ENCODE assay signal across 8 mouse cellular contexts in the genomic region with DNA sequence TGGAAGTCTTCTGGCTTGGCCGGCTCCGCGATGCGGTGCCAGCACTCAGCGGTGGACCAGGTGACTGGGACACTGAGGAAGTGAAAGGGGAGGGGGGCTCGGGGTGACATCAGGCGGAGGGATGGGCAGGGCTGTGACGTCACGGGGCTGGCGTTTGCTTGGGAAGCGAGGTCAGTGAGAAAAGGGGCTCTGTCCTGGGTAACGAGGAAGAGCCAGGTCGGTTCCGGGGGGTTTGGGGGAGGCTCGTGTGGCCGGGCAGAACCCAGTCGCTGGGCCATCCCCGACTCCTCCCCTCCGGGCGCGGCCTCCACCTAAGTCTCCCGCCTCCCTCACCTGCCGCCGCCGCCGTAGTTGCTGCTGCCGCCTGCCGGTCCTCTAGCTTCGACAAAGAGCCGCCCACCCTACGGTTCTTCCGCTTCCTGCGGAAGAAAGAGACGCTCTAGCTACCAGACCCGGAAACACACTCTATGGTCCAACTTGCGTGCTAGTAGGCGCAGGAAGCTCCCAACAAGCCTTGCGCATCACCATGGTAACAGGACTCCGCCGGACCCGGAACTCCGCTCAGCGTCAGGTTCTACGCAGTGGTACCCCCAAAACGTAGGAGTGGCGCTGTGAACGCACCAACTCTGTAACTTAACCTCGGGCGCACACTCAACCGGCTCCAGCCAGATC. TPM values are rescaled to one million over a fixed set of nuclear protein-coding genes. Genes with fewer than 3 reads are reported as not detected.
DNase-seq lines count a peak whose midpoint lies in the region; ATAC-seq and TF ChIP-seq lines count a peak whose summit lies in the region.

A gene (minus strand): TSS at position 414 of the 672 bp plus-strand sequence.

- H3K4me2 ChIP-seq in hindbrain, postnatal 0 days (ENCODE audit: low read depth, low read length): peak within 1 kb of the TSS; percentile 79

- peak within 1 kb of the TSS; percentile 97 for H3K27ac ChIP-seq in gastrocnemius, adult 2 months
- H3K27ac ChIP-seq in hindbrain, postnatal 0 days: peak within 1 kb of the TSS; percentile 97

- DNase-seq in ZHBTc4 (ENCODE audit: low read depth, low spot score): peak; percentile 99
- DNase-seq in gastrocnemius, adult 2 months: peak; percentile 95
- peak; percentile 99 for DNase-seq in hindbrain, postnatal 0 days (ENCODE audit: low spot score)
- DNase-seq in left cerebral cortex, adult 8-10 months (ENCODE audit: low spot score in 2 of 2): peak; percentile 82 to 98
- DNase-seq in right cerebral cortex, postnatal 10 days (ENCODE audit: low spot score in 2 of 2): peak; percentile 96 to 98
- DNase-seq in urinary bladder, postnatal 25 days (ENCODE audit: low spot score): peak; percentile 82

- intact Hi-C loops in gastrocnemius, adult 2 months (cut with DNase I): loop anchor here (2.0 to 10.0 kb wide), 2 partner anchors 51 to 173 kb away; a partner anchor contains a TSS

- no peaks in the 10 kb centered on the region for H3K9me3 ChIP-seq in hindbrain, postnatal 0 days (ENCODE audit: low read length)
- no peaks in the 10 kb centered on the region for H3K9me3 ChIP-seq in megakaryocyte, embryonic 14.5 days

- peak; percentile 67 for TF ChIP-seq CTCF in gastrocnemius, adult 2 months (IDR thresholded peaks at IDR 0.05)
- TF ChIP-seq CTCF in hindbrain, postnatal 0 days (IDR thresholded peaks at IDR 0.05; ENCODE audit: low read depth): peak; percentile 70

- 1% methylated on average over 46 of the region's 50 CpGs for WGBS in hindbrain, postnatal 0 days

- no peaks in the 10 kb centered on the region for H3K27me3 ChIP-seq in hindbrain, postnatal 0 days (ENCODE audit: insufficient read depth, low read length)
- H3K27me3 ChIP-seq in megakaryocyte, embryonic 14.5 days (replicated peaks): no peaks in the 10 kb centered on the region

- H3K9ac ChIP-seq in hindbrain, postnatal 0 days (replicated peaks; ENCODE audit: low read length): peak within 1 kb of the TSS; percentile 87

- peak within 1 kb of the TSS; percentile 81 for H3K4me3 ChIP-seq in gastrocnemius, adult 2 months
- peak within 1 kb of the TSS; percentile 73 for H3K4me3 ChIP-seq in hindbrain, postnatal 0 days (ENCODE audit: low read length)
- H3K4me3 ChIP-seq in megakaryocyte, embryonic 14.5 days (replicated peaks): peak within 1 kb of the TSS; percentile 97

- peak; percentile 72 for ATAC-seq in common myeloid progenitor, adult 5-6 weeks (replicated peaks; ENCODE audit: low read depth, poor library complexity, severe bottlenecking)
- peak; percentile 93 for ATAC-seq in hindbrain, postnatal 0 days

- H3K4me1 ChIP-seq in hindbrain, postnatal 0 days (ENCODE audit: insufficient read depth, low read length): 0 out of 2 replicates have a peak, but pooled peaks cover 5% of the 10 kb centered on the region
- peaks cover 50% of the 10 kb centered on the region for H3K4me1 ChIP-seq in megakaryocyte, embryonic 14.5 days

- peaks cover 28% of the 10 kb centered on the region for H3K36me3 ChIP-seq in hindbrain, postnatal 0 days (ENCODE audit: insufficient read depth, low read length)
- H3K36me3 ChIP-seq in megakaryocyte, embryonic 14.5 days (replicated peaks; ENCODE audit: low read length): peaks cover 36% of the 10 kb centered on the region

RNA-seq across cellular contexts. Expression of the gene that starts here (rescaled TPM):
- 8.6 and 10.6 TPM in 2 replicates for total RNA-seq in common myeloid progenitor, adult 5-6 weeks (2017)
- total RNA-seq in gastrocnemius, adult 2 months (2021): 1 to 10 TPM; 4.2 to 6.5 TPM
- 19.3 and 19.4 TPM in 2 replicates for total RNA-seq in hindbrain, postnatal 0 days (2014; rRNA removed)
- 12.5 and 13.8 TPM in 2 replicates for polyA plus RNA-seq in hindbrain, postnatal 0 days (2015; fragmentation: Nextera tagmentation; extraction: Ambion mirVana)
- total RNA-seq in left cerebral cortex, adult 8-10 months (2022): 10 to 100 TPM; 11.7 to 16.1 (median 14.8) TPM
- 21.5 and 24.2 TPM in 2 replicates for polyA plus RNA-seq in megakaryocyte, embryonic 14.5 days (2012; ENCODE audit: insufficient read depth, low replicate concordance)

Comparison
In these comparisons a context has a peak if more than half of its experiments do, and no peak if none do; other contexts are left out.
1. Peak in every context shown above with its lines: DNase-seq, ATAC-seq, H3K4me3 ChIP-seq and H3K27ac ChIP-seq.